In genomic region chr17:28350466-28351352, GRCm38 (mm10) we compare ENCODE assay signal across 8 mouse cellular contexts. TPM values are rescaled to one million over a fixed set of nuclear protein-coding genes. Genes with fewer than 3 reads are reported as not detected.
DNase-seq lines count a peak whose midpoint lies in the region; ATAC-seq lines count a peak whose summit lies in the region.

Gene Tead3, minus strand, starts transcription at chr17:28350817.

- WGBS in intestine, embryonic 16.5 days, result under 1% methylated on average over 60 of the region's 73 CpGs

- H3K4me2 ChIP-seq in intestine, embryonic 16.5 days (ENCODE audit: low read depth, low read length), result peak within 1 kb of the TSS; percentile 92

- peak; percentile 42 to 63 for DNase-seq in cerebellum, postnatal 14 days
- DNase-seq in cerebellum, adult 8-10 months, result no peak
- DNase-seq in lung, adult 18-20 months, result peak; percentile 79 to 84
- DNase-seq in thymus, postnatal 4 days, result peak; percentile 93

- peak within 1 kb of the TSS; percentile 89 for H3K4me3 ChIP-seq in intestine, embryonic 16.5 days (ENCODE audit: low read length)

- peaks cover 47% of the 10 kb centered on the region for H3K4me1 ChIP-seq in intestine, embryonic 16.5 days (ENCODE audit: control insufficient read depth, insufficient read depth, low read length)

- peak; percentile 55 for ATAC-seq in common myeloid progenitor, adult 5-6 weeks (replicated peaks; ENCODE audit: low read depth, poor library complexity, severe bottlenecking)
- peak; percentile 64 for ATAC-seq in granulocyte monocyte progenitor cell, adult 5-6 weeks (replicated peaks; ENCODE audit: poor library complexity, severe bottlenecking)
- ATAC-seq in intestine, embryonic 16.5 days, result peak; percentile 88
- 0 out of 2 replicates have a peak, but pooled peaks have one; percentile 6 for ATAC-seq in neutrophil, adult 5-6 weeks (ENCODE audit: extremely low read depth, insufficient number of reproducible peaks, low FRiP score, poor library complexity, severe bottlenecking)

- H3K27ac ChIP-seq in intestine, embryonic 16.5 days (ENCODE audit: low read length), result peak within 1 kb of the TSS; percentile 99

- H3K9ac ChIP-seq in intestine, embryonic 16.5 days (ENCODE audit: low read depth, low read length), result peak within 1 kb of the TSS; percentile 96

- H3K36me3 ChIP-seq in intestine, embryonic 16.5 days (ENCODE audit: control insufficient read depth, insufficient read depth, low read length), result no peaks in the 10 kb centered on the region

- no peaks in the 10 kb centered on the region for H3K9me3 ChIP-seq in intestine, embryonic 16.5 days (ENCODE audit: control insufficient read depth, low read length)

- no peaks in the 10 kb centered on the region; the same call in 1 of the 2 replicates for H3K27me3 ChIP-seq in intestine, embryonic 16.5 days (replicated peaks; ENCODE audit: control insufficient read depth, insufficient read depth, low read length)

RNA-seq across cellular contexts. Expression of gene Tead3, which starts in this region (rescaled TPM):
- total RNA-seq in common myeloid progenitor, adult 5-6 weeks (2017), result not detected in 2 replicates
- total RNA-seq in granulocyte monocyte progenitor cell, adult 5-6 weeks (2014; fragmentation: Nextera tagmentation), result 3.3 TPM in 1 of 2 replicates, not detected in the other
- total RNA-seq in granulocyte monocyte progenitor cell, adult 5-6 weeks (2017), result 0.04 TPM in 1 of 2 replicates, not detected in the other
- polyA plus RNA-seq in intestine, embryonic 16.5 days (2015; fragmentation: Nextera tagmentation; extraction: Ambion mirVana), result 8.5 and 9.3 TPM in 2 replicates
- not detected in 2 replicates for total RNA-seq in neutrophil, adult 5-6 weeks (2017)

Comparison
In these comparisons a context has a peak if more than half of its experiments do, and no peak if none do; other contexts are left out.
1. Peak in ATAC-seq in common myeloid progenitor, adult 5-6 weeks; RNA of the gene not detected or under 1 TPM.
2. Peak in ATAC-seq in neutrophil, adult 5-6 weeks; RNA of the gene not detected or under 1 TPM.
3. ATAC-seq: peak in every context shown above with its lines; median percentile 88 in intestine, embryonic 16.5 days; 64 in granulocyte monocyte progenitor cell, adult 5-6 weeks; 55 in common myeloid progenitor, adult 5-6 weeks; 6 in neutrophil, adult 5-6 weeks.